Mouse (Mus musculus) cortical plate, adult 2 months (tissue): ENCODE results near the gene Zfp692.

Source experiments
- CTCF ChIP-seq: fragments of 200-500 bp; IDR thresholded peaks from 2 replicates; pipeline ENCODE4 v1.5.1; 2011; ENCODE audit warnings: mild to moderate bottlenecking, control low read depth, low read length; ENCODE audit not compliant: insufficient read depth; ENCODE audit errors: extremely low read depth
- POLR2A ChIP-seq: fragments of 200-500 bp; IDR thresholded peaks from 2 replicates; pipeline ENCODE4 v1.6.1; 2011; ENCODE audit warnings: mild to moderate bottlenecking, low read length, control low read depth; ENCODE audit not compliant: insufficient read depth; ENCODE audit errors: extremely low read depth

DNA sequence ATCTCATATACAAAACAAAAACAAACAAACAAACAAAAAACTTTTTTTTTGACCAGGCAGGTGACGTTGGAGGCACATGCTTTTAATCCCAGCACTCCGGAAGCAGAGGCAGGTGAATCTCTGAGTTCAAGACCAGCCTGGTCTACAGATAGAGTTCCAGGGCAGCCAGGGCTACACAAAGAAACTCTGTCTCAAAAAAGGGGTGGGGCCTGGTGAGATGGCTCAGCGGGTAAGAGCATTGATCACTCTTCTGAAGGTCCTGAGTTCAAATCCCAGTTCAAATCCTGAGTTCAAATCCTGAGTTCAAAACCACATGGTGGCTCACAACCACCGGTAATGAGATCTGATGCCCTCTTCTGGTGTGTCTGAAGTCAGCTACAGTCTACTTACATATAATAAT, 45.0 kb upstream of the Zfp692 start:
- TF ChIP-seq CTCF (no peak), POLR2A (no peak)
